ENCODE assay signal across 25 mouse cellular contexts in the genomic region with DNA sequence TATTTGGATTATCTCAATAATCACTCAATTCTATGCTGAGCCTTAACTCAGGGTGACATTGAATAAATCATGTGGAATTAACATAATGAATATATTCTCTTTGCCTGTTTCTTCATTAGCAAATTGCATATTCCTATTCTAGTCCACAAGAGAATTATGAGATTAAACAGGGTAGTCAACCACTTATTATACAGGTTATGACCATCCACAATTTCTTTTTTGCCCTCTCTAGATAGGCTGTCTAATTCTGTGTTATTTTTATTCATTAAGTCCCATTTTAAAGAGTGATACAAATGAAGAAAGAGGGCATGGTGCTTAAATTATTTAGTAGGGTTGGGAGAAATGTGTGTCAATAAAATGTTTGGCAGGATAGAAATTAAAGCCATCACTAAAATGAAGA.
"Had no signal": no experiment of that assay in that cellular context is flagged by ENCODE, and none has a peak within 500 bp of the region (broad histone marks: within the 10 kb centered on the region; RNA-seq: fewer than 3 reads in every experiment).

No protein-coding gene starts in this region.

- H3K9me3 ChIP-seq: heart, embryonic 13.5 days; heart, embryonic 15.5 days; hindbrain, embryonic 13.5 days; hindbrain, embryonic 15.5 days; kidney, embryonic 15.5 days; limb, embryonic 13.5 days; limb, embryonic 15.5 days had no signal

- H3K4me1 ChIP-seq: heart, embryonic 13.5 days; heart, embryonic 15.5 days; hindbrain, embryonic 13.5 days; hindbrain, embryonic 15.5 days; kidney, embryonic 15.5 days; limb, embryonic 13.5 days; limb, embryonic 15.5 days had no signal

- H3K36me3 ChIP-seq: heart, embryonic 13.5 days; heart, embryonic 15.5 days; hindbrain, embryonic 13.5 days; hindbrain, embryonic 15.5 days; kidney, embryonic 15.5 days; limb, embryonic 13.5 days; limb, embryonic 15.5 days had no signal

- H3K27ac ChIP-seq: heart, adult 2 months; heart, embryonic 13.5 days; heart, embryonic 15.5 days; hindbrain, embryonic 13.5 days; hindbrain, embryonic 15.5 days; hindbrain, postnatal 0 days; kidney, embryonic 15.5 days; kidney, postnatal 0 days; limb, embryonic 13.5 days; limb, embryonic 15.5 days had no signal

- H3K27me3 ChIP-seq: heart, embryonic 13.5 days; heart, embryonic 15.5 days; hindbrain, embryonic 13.5 days; hindbrain, embryonic 15.5 days; kidney, embryonic 15.5 days; limb, embryonic 13.5 days; limb, embryonic 15.5 days had no signal

- H3K4me3 ChIP-seq: heart, adult 2 months; heart, embryonic 13.5 days; heart, embryonic 15.5 days; hindbrain, embryonic 13.5 days; hindbrain, embryonic 15.5 days; kidney, embryonic 15.5 days; limb, embryonic 13.5 days; limb, embryonic 15.5 days had no signal

- H3K4me2 ChIP-seq: heart, embryonic 11.5 days; heart, embryonic 13.5 days; heart, embryonic 15.5 days; hindbrain, embryonic 13.5 days; hindbrain, embryonic 15.5 days; kidney, embryonic 15.5 days; limb, embryonic 13.5 days; limb, embryonic 15.5 days had no signal

- ATAC-seq: hindbrain, postnatal 0 days; intestine, embryonic 16.5 days had no signal

- H3K9ac ChIP-seq: heart, embryonic 13.5 days; heart, embryonic 15.5 days; hindbrain, embryonic 13.5 days; hindbrain, embryonic 15.5 days; kidney, embryonic 15.5 days; limb, embryonic 13.5 days; limb, embryonic 15.5 days had no signal

- DNase-seq: gastrocnemius, postnatal 14 days; gastrocnemius, postnatal 36 days; heart, adult 11 months; heart, adult 2 months; heart, postnatal 14 days; heart, postnatal 36 days; kidney, adult 11 months; kidney, adult 2 months; kidney, adult 9 months; kidney, postnatal 14 days; kidney, postnatal 36 days; layer of hippocampus, adult 9-11 months; layer of hippocampus, postnatal 36 days; left cerebral cortex, postnatal 4 days had no signal
